Mouse (Mus musculus) small intestine, adult 2 months (tissue): Measurements from ENCODE around the gene Zfp53. TPM values are rescaled to one million over a fixed set of nuclear protein-coding genes. Genes with fewer than 3 reads are reported as not detected.

Source experiments
- H3K27ac ChIP-seq: fragments of 200-500 bp; 2 replicates; pipeline ENCODE4 v1.5.1; 2012; ENCODE audit warnings: low read depth, low read length, control low read depth, inconsistent platforms; ENCODE audit not compliant: insufficient read depth
- H3K27me3 ChIP-seq: fragments of 200-500 bp; 2 replicates; pipeline ENCODE4 v1.6.1; 2012; ENCODE audit warnings: mild to moderate bottlenecking, moderate library complexity, low read length, inconsistent platforms; ENCODE audit not compliant: control insufficient read depth, insufficient read depth
- H3K36me3 ChIP-seq: fragments of 200-500 bp; 2 replicates; pipeline ENCODE4 v1.6.1; 2012; ENCODE audit warnings: mild to moderate bottlenecking, low read length, control low read depth, inconsistent platforms; ENCODE audit not compliant: control insufficient read depth, insufficient read depth
- H3K4me1 ChIP-seq: fragments of 200-500 bp; 2 replicates; pipeline ENCODE4 v1.6.1; 2012; ENCODE audit warnings: low read length, inconsistent platforms, mixed read lengths; ENCODE audit not compliant: control insufficient read depth, insufficient read depth, insufficient read length
- H3K4me3 ChIP-seq: fragments of 200-500 bp; 2 replicates; pipeline ENCODE4 v1.5.1; 2012; ENCODE audit warnings: low read depth, mild to moderate bottlenecking, control low read depth, inconsistent platforms, low read length, moderate library complexity
- CTCF ChIP-seq: fragments of 200-500 bp; IDR thresholded peaks from 2 replicates; pipeline ENCODE4 v1.5.1; 2012; ENCODE audit warnings: low read depth, mild to moderate bottlenecking, control low read depth, inconsistent platforms, low read length, moderate library complexity, mixed read lengths; ENCODE audit not compliant: insufficient replicate concordance, insufficient read length; ENCODE audit errors: extremely low read depth
- POLR2A ChIP-seq: fragments of 200-500 bp; IDR thresholded peaks from 2 replicates; pipeline ENCODE4 v1.6.1; 2012; ENCODE audit warnings: low read depth, mild to moderate bottlenecking, control low read depth, inconsistent platforms, low read length, moderate library complexity
- WGBS: fragments of 180-500 bp; shearing (Covaris S2); methylation state at CpG from one replicate; pipeline ENCODE4 v1.1.7; 2018; 5-methylcytosine and 5-hydroxymethylcytosine counted together
- polyA plus RNA-seq: library from polyadenylated mRNA; depleted of rRNA; stranded (reverse); fragments of >200 nt; gene quantifications from 2 replicates; pipeline ENCODE4 v1.2.3, GENCODE M21; 2012; rRNA removed

The Zfp53 gene
- 2.5 and 2.6 TPM in 2 replicates for polyA plus RNA-seq

DNA sequence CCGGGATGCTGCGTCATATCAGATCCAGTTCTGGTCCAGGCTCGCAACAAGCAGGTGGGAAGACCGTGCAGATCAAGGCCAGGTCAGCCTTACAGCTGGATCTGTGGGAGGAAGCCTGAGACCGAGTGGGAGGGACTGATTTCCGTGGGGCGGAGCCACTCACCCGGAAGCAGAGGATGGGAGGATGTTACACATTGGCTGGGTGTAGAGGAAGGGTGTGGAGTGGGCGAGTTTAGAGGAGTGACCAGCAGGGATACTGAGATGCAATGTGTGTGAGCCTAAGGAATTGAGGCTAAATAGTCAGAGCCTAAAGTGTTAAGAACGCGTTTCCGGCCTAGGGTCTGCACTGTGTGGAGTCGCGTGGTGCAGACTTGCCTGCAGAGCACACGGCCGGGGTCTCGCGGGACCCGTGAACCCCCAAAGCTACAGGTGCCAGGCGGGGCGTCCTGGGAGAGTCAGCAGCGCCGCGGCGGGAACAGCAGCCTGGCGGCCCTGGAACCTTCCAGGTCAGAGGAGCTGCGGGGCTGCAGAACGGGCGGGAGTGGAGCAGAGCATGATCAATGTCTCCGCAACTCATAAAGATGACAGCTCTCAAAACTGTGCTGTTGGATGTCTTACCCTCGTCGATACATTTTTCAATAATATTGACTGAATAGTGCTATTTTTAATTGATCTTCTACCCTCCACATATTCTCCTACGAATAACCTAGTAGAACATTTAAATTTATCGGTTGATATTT is at the start of gene Zfp53:
Zfp53 (plus strand) TSS at position 239 of the 740 bp plus-strand sequence.
- peak within 1 kb of the TSS; percentile 78 for H3K27ac ChIP-seq
- no peaks in the 10 kb centered on the region for H3K27me3 ChIP-seq
- peak within 1 kb of the TSS; percentile 83 for H3K4me3 ChIP-seq
- no peaks in the 10 kb centered on the region; the same call in 1 of the 2 replicates for H3K4me1 ChIP-seq
- H3K36me3 ChIP-seq = no peaks in the 10 kb centered on the region
- TF ChIP-seq POLR2A = peak; percentile 52; the same call in 1 of the 2 replicates
- TF ChIP-seq CTCF = no peak
- WGBS = under 1% methylated on average over 34 of the region's 34 CpGs

GRCm38 (mm10) chr17:21449669-21450068 is 39.1 kb upstream of the Zfp53 start:
- TF ChIP-seq POLR2A (no peak), CTCF (no peak)
- H3K36me3 ChIP-seq = peaks cover 8% of the 10 kb centered on the region
- 0% methylated on average over 3 of the region's 3 CpGs for WGBS
- peaks cover 3% of the 10 kb centered on the region; the same call in 1 of the 2 replicates for H3K4me1 ChIP-seq
- peak overlapping the region; percentile 88 for H3K27ac ChIP-seq
- no peaks in the 10 kb centered on the region for H3K27me3 ChIP-seq
- peak overlapping the region; percentile 80 for H3K4me3 ChIP-seq

- Histone ChIP-seq H3K27me3 (no peaks in the 10 kb centered on the region), H3K4me1 (peaks cover 3% of the 10 kb centered on the region; the same call in 1 of the 2 replicates), H3K36me3 (peaks cover 8% of the 10 kb centered on the region), H3K27ac (peak within 1 kb of the TSS; percentile 99), H3K4me3 (peak within 1 kb of the TSS; percentile 80)
- TF ChIP-seq POLR2A = peak; percentile 69; the same call in 1 of the 2 replicates
- no peak for TF ChIP-seq CTCF
- under 1% methylated on average over 26 of the region's 26 CpGs for WGBS
Measured at GRCm38 (mm10) chr17:21450138-21450704, 38.6 kb upstream of the Zfp53 start, which contains the start of gene Zfp51. TSS of gene Zfp51 (plus strand) at chr17:21450374.

DNA sequence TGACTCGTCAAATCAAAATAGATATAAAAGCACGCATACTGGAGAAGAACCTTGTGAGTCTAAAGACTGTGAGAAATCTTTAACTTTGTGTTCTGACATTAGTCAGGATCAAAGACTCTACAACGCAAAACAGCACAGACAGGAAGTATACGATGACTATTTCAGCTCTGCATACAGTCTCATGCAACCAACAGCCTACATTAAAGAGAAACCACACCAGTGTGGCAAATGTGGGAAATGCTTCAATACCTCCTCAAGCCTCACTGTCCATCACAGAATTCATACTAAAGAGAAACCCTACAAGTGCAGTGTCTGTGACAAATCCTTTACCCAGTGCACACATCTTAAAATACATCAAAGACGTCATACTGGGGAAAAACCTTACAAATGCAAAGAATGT is 25.2 kb upstream of the Zfp53 start:
- Histone ChIP-seq H3K27me3 (no peaks in the 10 kb centered on the region), H3K27ac (no peak overlapping the region), H3K4me1 (no peaks in the 10 kb centered on the region), H3K36me3 (peaks cover 29% of the 10 kb centered on the region), H3K4me3 (no peak overlapping the region)
- 90% methylated on average over 5 of the region's 5 CpGs for WGBS
- no peak for TF ChIP-seq POLR2A
- no peak for TF ChIP-seq CTCF

- no peaks in the 10 kb centered on the region for H3K36me3 ChIP-seq
- no peak overlapping the region for H3K4me3 ChIP-seq
- H3K27ac ChIP-seq = no peak overlapping the region
- 0 out of 2 replicates have a peak, but pooled peaks cover 2% of the 10 kb centered on the region for H3K4me1 ChIP-seq
- WGBS = 24% methylated on average over 3 of the region's 3 CpGs
- TF ChIP-seq CTCF (no peak), POLR2A (no peak)
- H3K27me3 ChIP-seq = no peaks in the 10 kb centered on the region
Measured at GRCm38 (mm10) chr17:21472032-21472652, 16.7 kb upstream of the Zfp53 start.

DNA sequence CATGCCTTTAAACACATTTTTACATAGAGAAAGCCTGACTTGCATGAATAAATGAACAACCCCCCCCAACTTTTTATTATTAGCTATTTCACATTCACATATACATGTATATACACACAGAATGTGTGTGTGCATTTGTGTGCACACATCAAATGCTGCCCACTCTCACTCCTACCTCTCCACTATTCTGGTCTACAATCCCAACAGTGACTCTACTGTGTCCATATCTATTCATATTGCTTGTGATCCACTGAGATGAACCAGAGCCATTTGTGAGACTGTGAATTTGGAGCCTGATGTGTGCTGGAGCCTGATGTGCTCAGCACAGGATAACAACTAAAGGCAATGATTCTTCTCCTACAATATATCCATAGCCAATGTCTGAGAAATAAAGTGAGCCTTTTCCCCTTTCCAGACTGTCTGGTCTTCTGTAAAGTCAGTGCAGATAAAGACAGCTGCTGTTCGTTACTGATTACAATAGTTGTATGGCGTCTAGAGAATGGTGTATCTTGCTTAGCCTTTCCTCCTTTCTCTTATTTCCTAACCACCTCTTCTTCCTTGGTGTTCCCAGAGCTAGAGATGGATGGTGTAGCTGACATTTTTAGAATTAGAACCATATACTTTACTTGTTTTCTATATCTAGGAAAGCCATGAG is 16.0 kb upstream of the Zfp53 start:
- TF ChIP-seq POLR2A (no peak), CTCF (no peak)
- H3K27ac ChIP-seq = no peak overlapping the region
- no peaks in the 10 kb centered on the region for H3K36me3 ChIP-seq
- WGBS = 63% methylated on average over 2 of the region's 2 CpGs
- 0 out of 2 replicates have a peak, but pooled peaks cover 2% of the 10 kb centered on the region for H3K4me1 ChIP-seq
- H3K4me3 ChIP-seq = no peak overlapping the region
- no peaks in the 10 kb centered on the region for H3K27me3 ChIP-seq
